Mouse (Mus musculus) embryonic facial prominence, embryonic 11.5 days (tissue): ENCODE results near the gene Gal. TPM values are rescaled to one million over a fixed set of nuclear protein-coding genes. Genes with fewer than 3 reads are reported as not detected.

Experiments used
- ATAC-seq: fragments of 200-750 bp; cut with Nextera tagmentation; replicated peaks from 2 replicates; pipeline ENCODE4 v1.8.0; 2017; ENCODE audit warnings: low read depth; ENCODE audit not compliant: insufficient number of reproducible peaks, low FRiP score, low TSS enrichment
- DNase-seq: peaks from one replicate; pipeline ENCODE4 v3.0.0-alpha.2; 2015; ENCODE audit warnings: low spot score
- H3K27ac ChIP-seq: fragments of 300-500 bp; sonication (generic); replicated peaks from 2 replicates; pipeline ENCODE4 v1.5.1; 2014; ENCODE audit warnings: mild to moderate bottlenecking, low read depth, low read length, control low read depth
- H3K27me3 ChIP-seq: fragments of 300-500 bp; sonication (generic); 2 replicates; pipeline ENCODE4 v1.6.1; 2014; ENCODE audit warnings: mild to moderate bottlenecking, low read length, moderate library complexity, mixed read lengths; ENCODE audit not compliant: control insufficient read depth, insufficient read depth
- H3K36me3 ChIP-seq: fragments of 300-500 bp; sonication (generic); replicated peaks from 2 replicates; pipeline ENCODE4 v1.6.1; 2014; ENCODE audit warnings: low read depth, mild to moderate bottlenecking, low read length, moderate library complexity, mixed read lengths; ENCODE audit not compliant: control insufficient read depth, insufficient read depth
- H3K4me1 ChIP-seq: fragments of 300-500 bp; sonication (generic); 2 replicates; pipeline ENCODE4 v1.6.1; 2014; ENCODE audit warnings: low read length, mixed read lengths; ENCODE audit not compliant: control insufficient read depth, insufficient read depth
- H3K4me2 ChIP-seq: fragments of 300-500 bp; sonication (generic); 2 replicates; pipeline ENCODE4 v1.6.1; 2014; ENCODE audit warnings: low read depth, mild to moderate bottlenecking, control low read depth, low read length, moderate library complexity
- H3K4me3 ChIP-seq: fragments of 300-500 bp; sonication (generic); 2 replicates; pipeline ENCODE4 v1.5.1; 2014; ENCODE audit warnings: low read depth, low read length, control low read depth
- H3K9ac ChIP-seq: fragments of 300-500 bp; sonication (generic); replicated peaks from 2 replicates; pipeline ENCODE4 v1.6.1; 2014; ENCODE audit warnings: mild to moderate bottlenecking, control low read depth, low read length
- H3K9me3 ChIP-seq: fragments of 300-500 bp; sonication (generic); replicated peaks from 2 replicates; pipeline ENCODE4 v1.6.1; 2016; ENCODE audit warnings: mild to moderate bottlenecking, low read length, inconsistent platforms, mixed read lengths; ENCODE audit not compliant: control insufficient read depth
- WGBS: fragments of 180-500 bp; shearing (Covaris S2); extraction: QIAGEN DNeasy Blood & Tissue Kit; methylation state at CpG from one replicate; pipeline ENCODE4 v1.1.7; 2014; 5-methylcytosine and 5-hydroxymethylcytosine counted together
- polyA plus RNA-seq: library from polyadenylated mRNA; unstranded; fragments of >200 nt; fragmentation: Nextera tagmentation; extraction: Ambion mirVana; gene quantifications from 2 replicates; pipeline ENCODE4 v1.2.1, GENCODE M21; 2014

Gene Gal
- polyA plus RNA-seq, 1 experiment from 2014 or later, result 2.6 TPM

GRCm38 (mm10) chr19:3405531-3406281, 8.6 kb downstream of the Gal start:
- Histone ChIP-seq H3K27ac (no peak overlapping the region), H3K9me3 (no peaks in the 10 kb centered on the region), H3K4me3 (no peak overlapping the region), H3K9ac (no peak overlapping the region), H3K27me3 (no peaks in the 10 kb centered on the region), H3K4me2 (no peak overlapping the region), H3K36me3 (no peaks in the 10 kb centered on the region), H3K4me1 (no peaks in the 10 kb centered on the region)
- DNase-seq (no peak), ATAC-seq (no peak)
- 48% methylated on average over 1 of the region's 1 CpGs for WGBS

- no peak overlapping the region for H3K4me2 ChIP-seq
- H3K36me3 ChIP-seq, result no peaks in the 10 kb centered on the region
- no peak overlapping the region for H3K27ac ChIP-seq
- WGBS, result 78% methylated on average over 7 of the region's 7 CpGs
- DNase-seq, result no peak
- no peaks in the 10 kb centered on the region for H3K27me3 ChIP-seq
- ATAC-seq, result no peak
- H3K4me3 ChIP-seq, result no peak overlapping the region
- H3K9me3 ChIP-seq, result no peaks in the 10 kb centered on the region
- H3K4me1 ChIP-seq, result no peaks in the 10 kb centered on the region
- H3K9ac ChIP-seq, result no peak overlapping the region
Measured at GRCm38 (mm10) chr19:3404030-3404429, 10.3 kb downstream of the Gal start.

GRCm38 (mm10) chr19:3402390-3402789, 12.0 kb downstream of the Gal start:
- H3K4me3 ChIP-seq, result no peak overlapping the region
- no peaks in the 10 kb centered on the region for H3K9me3 ChIP-seq
- ATAC-seq (no peak), DNase-seq (no peak)
- no peak overlapping the region for H3K9ac ChIP-seq
- no peaks in the 10 kb centered on the region for H3K27me3 ChIP-seq
- no peaks in the 10 kb centered on the region for H3K36me3 ChIP-seq
- WGBS, result 81% methylated on average over 6 of the region's 6 CpGs
- no peak overlapping the region for H3K4me2 ChIP-seq
- H3K27ac ChIP-seq, result no peak overlapping the region
- no peaks in the 10 kb centered on the region for H3K4me1 ChIP-seq

GRCm38 (mm10) chr19:3401943-3402342, 12.4 kb downstream of the Gal start:
- Histone ChIP-seq H3K4me3 (no peak overlapping the region), H3K36me3 (no peaks in the 10 kb centered on the region; the same call in 1 of the 2 replicates), H3K4me1 (no peaks in the 10 kb centered on the region), H3K4me2 (no peak overlapping the region), H3K27ac (no peak overlapping the region), H3K9ac (no peak overlapping the region), H3K9me3 (no peaks in the 10 kb centered on the region), H3K27me3 (no peaks in the 10 kb centered on the region)
- ATAC-seq (no peak), DNase-seq (no peak)
- 65% methylated on average over 7 of the region's 7 CpGs for WGBS

GRCm38 (mm10) chr19:3401504-3401903, 12.8 kb downstream of the Gal start:
- DNase-seq (no peak), ATAC-seq (no peak)
- Histone ChIP-seq H3K36me3 (no peaks in the 10 kb centered on the region; the same call in 1 of the 2 replicates), H3K4me2 (no peak overlapping the region), H3K4me1 (no peaks in the 10 kb centered on the region), H3K4me3 (no peak overlapping the region), H3K9me3 (no peaks in the 10 kb centered on the region), H3K27me3 (no peaks in the 10 kb centered on the region), H3K9ac (no peak overlapping the region), H3K27ac (no peak overlapping the region)
- WGBS, result 86% methylated on average over 7 of the region's 7 CpGs

- Histone ChIP-seq H3K9me3 (no peaks in the 10 kb centered on the region), H3K36me3 (no peaks in the 10 kb centered on the region; the same call in 1 of the 2 replicates), H3K27ac (no peak overlapping the region), H3K4me2 (no peak overlapping the region), H3K4me3 (no peak overlapping the region), H3K27me3 (no peaks in the 10 kb centered on the region), H3K9ac (no peak overlapping the region), H3K4me1 (no peaks in the 10 kb centered on the region)
- ATAC-seq (no peak), DNase-seq (no peak)
- WGBS, result 88% methylated on average over 4 of the region's 4 CpGs
Measured at GRCm38 (mm10) chr19:3400057-3400456, 14.3 kb downstream of the Gal start.

- no peak for ATAC-seq
- 74% methylated on average over 3 of the region's 3 CpGs for WGBS
- H3K27me3 ChIP-seq, result no peaks in the 10 kb centered on the region
- no peak overlapping the region for H3K4me3 ChIP-seq
- no peak overlapping the region for H3K4me2 ChIP-seq
- H3K4me1 ChIP-seq, result no peaks in the 10 kb centered on the region
- no peak overlapping the region for H3K27ac ChIP-seq
- no peaks in the 10 kb centered on the region; the same call in 1 of the 2 replicates for H3K36me3 ChIP-seq
- DNase-seq, result no peak
- H3K9me3 ChIP-seq, result no peaks in the 10 kb centered on the region
- no peak overlapping the region for H3K9ac ChIP-seq
Measured at GRCm38 (mm10) chr19:3394216-3394615, 20.1 kb downstream of the Gal start.

GRCm38 (mm10) chr19:3392384-3392783, 22.0 kb downstream of the Gal start:
- WGBS, result 89% methylated on average over 1 of the region's 1 CpGs
- Histone ChIP-seq H3K4me1 (no peaks in the 10 kb centered on the region), H3K4me2 (no peak overlapping the region)

More at GRCm38 (mm10) chr19:3392384-3392783, 22.0 kb downstream of the Gal start:
- Histone ChIP-seq H3K36me3 (no peaks in the 10 kb centered on the region; the same call in 1 of the 2 replicates), H3K27ac (no peak overlapping the region), H3K4me3 (no peak overlapping the region), H3K9ac (no peak overlapping the region), H3K9me3 (no peaks in the 10 kb centered on the region), H3K27me3 (no peaks in the 10 kb centered on the region)
- ATAC-seq, result no peak
- DNase-seq, result no peak
